Mouse (Mus musculus): Measurements from ENCODE around the gene Olfr934.
A peak's percentile ranks its signal among the peaks of the same experiment; 100 is the strongest.

The Olfr934 gene

GRCm38 (mm10) chr9:38988215-38988614 is at the start of gene Olfr934:
TSS of gene Olfr934 (minus strand) at chr9:38988315.
- no peak for DNase-seq (ENCODE audit: low read depth, low spot score)

GRCm38 (mm10) chr9:39023277-39023676 is 35.2 kb upstream of the Olfr934 start, which contains the start of gene Olfr146:
TSS of gene Olfr146 (minus strand) at chr9:39023377.
- DNase-seq (ENCODE audit: low read depth, low spot score) = no peak

- no peak for DNase-seq (ENCODE audit: low read depth, low spot score)
These were observed 11.5 kb upstream of the Olfr934 start, which contains the start of gene Olfr935 for GRCm38 (mm10) chr9:38999583-38999982. TSS of gene Olfr935 (minus strand) at chr9:38999683.

GRCm38 (mm10) chr9:38972013-38972412 is 16.1 kb downstream of the Olfr934 start, which contains the start of gene Olfr933:
TSS of gene Olfr933 (plus strand) at chr9:38972313.
- no peak for DNase-seq (ENCODE audit: low read depth, low spot score)

GRCm38 (mm10) chr9:38954124-38954416 is 34.0 kb downstream of the Olfr934 start:
- peak; percentile 59 for DNase-seq (ENCODE audit: low read depth, low spot score)

DNA sequence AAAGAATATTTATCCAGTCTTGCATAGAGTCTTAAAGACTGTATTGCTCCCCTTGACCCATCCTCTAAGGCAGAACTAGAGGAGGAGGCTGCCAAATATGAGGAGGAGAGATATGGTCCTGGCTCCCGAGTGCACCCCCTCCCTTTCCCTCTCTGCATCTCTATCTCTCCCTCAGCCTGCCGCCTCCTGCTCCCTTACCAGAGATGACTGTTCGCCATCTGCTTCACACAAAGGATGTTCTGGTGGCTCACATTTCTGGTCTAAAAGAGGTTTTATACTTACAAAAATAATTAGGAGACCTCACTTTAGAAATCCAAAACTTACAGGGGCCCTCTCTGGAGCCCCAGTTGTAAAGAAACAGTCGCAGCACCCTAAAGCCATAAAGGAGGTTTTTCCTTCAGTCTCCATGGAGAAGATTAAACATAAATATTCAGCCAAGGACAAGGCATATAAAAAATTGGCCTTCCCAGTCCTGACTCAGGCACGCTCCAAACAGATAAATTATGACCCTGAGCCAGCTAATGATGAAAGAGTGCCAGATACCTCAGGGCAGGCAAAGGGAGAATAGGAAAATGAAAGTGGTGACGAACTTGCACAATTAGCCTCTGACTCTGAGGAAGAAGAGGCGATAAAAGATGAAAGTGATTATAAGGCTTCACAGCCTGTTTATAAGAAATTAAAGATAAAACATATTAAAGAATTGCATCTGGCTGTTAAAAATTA is 34.6 kb downstream of the Olfr934 start:
- DNase-seq (ENCODE audit: low read depth, low spot score) = no peak

All from R1 (cell line).